Mouse (Mus musculus): ENCODE data around the gene Gm49396.
A peak's percentile ranks its signal among the peaks of the same experiment; 100 is the strongest.

The Gm49396 gene

DNA sequence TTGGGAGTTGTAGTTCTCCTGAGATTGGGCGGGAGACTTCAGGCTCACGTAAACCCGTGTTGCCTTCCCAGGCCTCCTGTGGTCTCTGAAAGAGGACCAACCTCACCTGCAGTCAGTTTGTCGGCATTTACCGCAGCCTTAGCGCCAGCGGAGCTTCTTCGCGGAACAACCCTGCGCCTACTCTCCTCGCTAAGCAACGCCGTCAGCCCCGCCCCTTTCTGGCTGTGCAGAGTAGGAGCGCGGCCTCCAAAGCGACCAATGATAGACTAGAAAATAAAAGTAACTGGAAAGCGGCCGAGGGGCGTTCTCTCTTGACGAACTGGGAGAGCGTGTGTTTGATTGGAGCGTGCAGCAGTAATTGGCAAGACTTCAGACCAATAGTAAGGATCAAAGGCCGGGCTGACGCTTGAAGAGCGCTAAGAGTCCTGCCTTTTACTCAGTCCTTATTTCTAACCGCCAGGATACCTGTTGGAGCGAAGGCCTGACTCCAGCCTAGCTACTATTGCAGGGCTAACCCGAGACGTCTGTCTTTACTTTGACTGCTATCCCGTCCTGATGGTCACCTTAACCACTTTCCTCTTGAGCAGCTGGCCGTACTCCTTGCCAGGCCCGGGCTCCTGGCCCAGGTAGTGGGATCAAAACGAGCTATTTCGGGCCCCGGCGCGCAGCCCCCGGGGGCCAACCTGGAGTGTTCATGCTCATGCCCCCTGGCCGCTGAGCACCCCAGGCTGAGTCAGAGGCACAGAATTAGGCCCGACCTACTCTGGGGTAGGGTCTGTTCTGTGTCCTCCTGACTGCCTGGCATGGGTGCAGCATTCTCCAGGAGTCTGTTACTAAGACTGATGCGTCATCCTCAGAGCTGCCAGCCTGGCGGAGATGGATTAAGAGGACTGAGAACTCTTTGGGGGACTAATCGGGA is 10.8 kb upstream of the Gm49396 start, which contains the start of the genes Hspb6 and Proser3:
Gene Hspb6, plus strand, starts transcription at position 77 of the 919 bp plus-strand sequence.
Gene Proser3, minus strand, starts transcription at position 198 of the 919 bp plus-strand sequence.
- DNase-seq (ENCODE audit: low spot score in 2 of 2) = peak; percentile 98 to 99

- DNase-seq (ENCODE audit: low spot score in 2 of 2) = peak; percentile 61 to 77
Measured at GRCm38 (mm10) chr7:30553021-30553589, 10.0 kb upstream of the Gm49396 start.

- DNase-seq (ENCODE audit: low spot score in 2 of 2) = no peak
Measured at GRCm38 (mm10) chr7:30553810-30554584, 9.1 kb upstream of the Gm49396 start.

DNA sequence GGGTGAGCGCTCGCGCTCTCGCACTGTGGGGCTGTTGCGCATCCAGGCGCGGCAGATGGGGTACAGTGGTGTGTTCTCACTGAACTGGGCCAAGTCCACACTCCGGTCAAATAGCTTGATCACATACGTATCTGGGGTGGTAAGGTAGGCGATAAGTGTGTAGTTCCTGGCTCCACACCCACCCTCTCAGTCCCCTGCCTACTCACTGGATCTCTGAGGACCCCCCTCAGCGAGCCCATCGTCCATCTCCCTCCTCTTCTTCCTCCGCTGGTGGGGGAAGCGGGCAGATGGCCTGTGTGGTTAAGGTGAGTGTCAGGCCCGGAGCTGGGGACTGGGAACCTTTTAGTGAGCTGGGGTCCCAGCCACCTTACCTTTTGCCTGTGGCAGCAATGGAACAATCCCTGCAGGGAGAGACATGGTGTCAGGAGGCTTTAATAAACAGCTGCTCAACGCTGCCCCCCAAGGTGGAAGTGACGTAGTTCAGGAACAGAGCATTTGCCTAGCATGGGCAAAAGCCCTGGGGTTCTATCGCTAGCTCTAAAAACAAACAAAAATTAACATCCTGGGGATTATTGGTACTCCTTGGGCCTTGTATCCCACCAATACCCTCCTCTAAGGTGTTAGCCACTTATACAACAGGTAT is 6.1 kb upstream of the Gm49396 start:
- no peak for DNase-seq (ENCODE audit: low spot score in 2 of 2)

GRCm38 (mm10) chr7:30557901-30558514 is 5.1 kb upstream of the Gm49396 start:
- no peak for DNase-seq (ENCODE audit: low spot score in 2 of 2)

- DNase-seq (ENCODE audit: low spot score in 2 of 2) = no peak
Measured at GRCm38 (mm10) chr7:30558656-30559442, 4.3 kb upstream of the Gm49396 start.

DNA sequence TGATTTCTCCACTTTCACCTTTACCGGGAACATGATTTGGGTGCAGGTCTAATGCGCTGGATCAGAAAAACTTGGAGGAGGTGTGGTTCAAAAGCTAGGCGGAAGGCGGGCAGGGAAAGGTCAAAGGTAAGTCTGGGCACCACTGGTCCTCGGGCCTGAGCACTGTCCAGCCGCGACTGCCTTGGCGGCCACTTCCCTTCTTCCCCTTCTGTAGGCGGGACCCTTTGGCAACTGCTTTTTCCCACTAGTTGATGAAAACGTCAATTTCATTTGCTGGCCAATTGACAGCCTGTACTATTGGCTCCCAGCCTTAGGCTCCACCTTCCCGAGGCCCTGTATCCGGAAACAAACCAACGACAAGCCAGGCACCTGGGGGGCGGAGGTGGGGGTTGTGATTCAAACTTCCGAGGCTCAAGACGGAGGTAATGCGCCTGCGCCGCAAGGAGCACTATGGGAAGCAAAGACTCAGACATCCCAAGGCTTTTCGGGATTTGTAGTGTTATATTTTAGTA is 3.6 kb upstream of the Gm49396 start, which contains the start of gene Lin37:
Gene Lin37, minus strand, starts transcription at position 396 of the 512 bp plus-strand sequence.
- DNase-seq (ENCODE audit: low spot score in 2 of 2) = peak; percentile 99

DNA sequence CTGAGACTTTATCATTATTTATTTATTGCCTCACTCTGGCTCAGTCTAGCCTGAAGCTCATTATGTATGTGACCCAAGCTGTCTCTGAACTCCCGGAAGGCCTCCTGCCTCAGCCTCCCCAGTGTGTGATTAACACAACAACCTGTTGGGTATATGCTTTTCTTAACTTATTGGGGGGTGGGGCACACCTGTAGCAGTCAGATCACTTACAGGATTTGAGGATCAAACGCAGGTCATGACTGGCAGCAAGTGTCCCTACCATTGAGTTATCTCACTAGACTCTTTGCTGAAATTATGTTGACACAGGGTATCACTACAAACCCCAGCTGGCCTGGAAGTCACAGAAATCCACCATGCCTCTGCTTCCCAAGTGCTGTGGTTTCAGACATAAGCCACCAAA is 2.8 kb upstream of the Gm49396 start:
- DNase-seq (ENCODE audit: low spot score in 2 of 2) = no peak

GRCm38 (mm10) chr7:30562526-30563116 is 523 bp upstream of the Gm49396 start:
- DNase-seq (ENCODE audit: low spot score in 2 of 2) = no peak

DNA sequence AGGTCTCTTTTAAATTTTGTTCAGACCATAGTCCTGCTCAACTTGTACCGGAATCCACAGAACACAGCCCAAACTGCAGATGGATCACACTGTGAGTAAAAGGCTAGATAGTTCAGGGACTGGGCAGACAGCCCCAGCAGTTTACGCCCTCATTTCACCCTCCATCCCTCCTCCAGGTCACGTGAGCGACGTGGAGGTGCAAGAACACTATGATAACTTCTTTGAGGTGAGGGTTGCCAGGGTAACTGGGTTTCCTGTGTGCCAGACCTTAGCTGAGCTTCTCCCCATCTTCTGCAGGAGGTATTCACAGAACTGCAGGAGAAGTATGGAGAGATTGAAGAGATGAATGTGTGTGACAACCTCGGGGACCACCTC is 749 bp downstream of the Gm49396 start:
- DNase-seq (ENCODE audit: low spot score in 2 of 2) = no peak

GRCm38 (mm10) chr7:30564970-30565571 is 1.9 kb downstream of the Gm49396 start, which contains the start of gene Igflr1:
Gene Igflr1 (plus strand): TSS chr7:30565427.
- no peak for DNase-seq (ENCODE audit: low spot score in 2 of 2)

DNA sequence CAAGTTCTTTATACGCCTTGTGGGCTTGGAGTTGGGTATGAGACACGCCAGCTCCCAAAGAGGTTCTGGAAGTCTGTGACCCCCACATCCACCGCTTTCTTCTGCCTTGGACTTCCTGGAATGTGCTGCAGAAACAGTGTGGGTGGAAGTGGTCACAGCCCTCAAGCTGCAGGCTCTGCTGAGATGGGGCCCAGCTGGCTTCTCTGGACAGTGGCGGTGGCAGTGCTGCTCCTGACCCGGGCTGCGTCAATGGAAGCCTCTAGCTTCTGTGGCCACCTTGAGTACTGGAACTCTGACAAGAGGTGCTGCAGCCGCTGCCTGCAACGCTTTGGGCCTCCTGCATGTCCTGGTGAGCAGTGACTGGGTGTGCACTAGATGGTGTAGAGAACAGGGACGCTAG is 2.9 kb downstream of the Gm49396 start:
- no peak for DNase-seq (ENCODE audit: low spot score in 2 of 2)

GRCm38 (mm10) chr7:30567555-30567954 is 4.4 kb downstream of the Gm49396 start:
- no peak for DNase-seq (ENCODE audit: low spot score in 2 of 2)

DNA sequence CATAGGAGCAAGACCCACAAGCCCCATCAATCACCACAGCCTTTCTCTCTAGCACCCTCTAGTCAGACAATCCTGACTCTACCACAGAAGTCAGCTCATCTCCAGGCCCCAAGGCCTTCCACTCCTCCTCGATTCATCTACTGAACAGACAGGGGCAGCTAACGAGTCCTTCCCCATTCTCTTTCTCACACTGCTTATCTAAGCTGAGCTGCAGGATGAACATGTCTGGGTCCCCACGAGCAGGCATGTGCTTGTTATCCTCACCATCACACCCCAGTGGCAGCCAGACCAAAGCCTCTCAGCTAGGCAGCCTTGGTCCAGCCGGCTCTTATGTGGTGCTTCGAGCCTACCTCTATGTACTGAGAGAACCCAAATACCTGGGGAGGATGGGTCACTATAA is 9.2 kb downstream of the Gm49396 start:
- DNase-seq (ENCODE audit: low spot score in 2 of 2) = no peak

DNA sequence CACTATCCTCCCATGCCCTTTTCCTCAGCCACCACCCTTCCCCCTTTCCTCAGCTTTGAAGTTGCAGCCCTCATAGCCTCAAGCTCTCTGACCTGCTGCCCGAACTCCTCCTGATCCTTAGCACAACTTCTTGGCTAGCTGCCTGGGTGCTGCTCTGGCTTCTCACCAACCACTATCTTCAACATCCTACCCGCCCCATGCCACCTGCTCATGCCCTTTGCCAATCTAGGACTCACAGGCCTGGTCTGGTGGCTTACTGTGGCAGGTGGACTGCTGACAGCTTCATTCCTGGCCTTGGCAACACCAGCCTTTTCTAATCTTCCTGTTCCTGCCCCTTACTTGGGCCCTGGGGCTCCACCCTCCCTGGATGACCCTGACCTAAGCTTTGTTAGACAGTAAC is 9.8 kb downstream of the Gm49396 start:
- DNase-seq (ENCODE audit: low spot score in 2 of 2) = peak; percentile 62 to 66

DNA sequence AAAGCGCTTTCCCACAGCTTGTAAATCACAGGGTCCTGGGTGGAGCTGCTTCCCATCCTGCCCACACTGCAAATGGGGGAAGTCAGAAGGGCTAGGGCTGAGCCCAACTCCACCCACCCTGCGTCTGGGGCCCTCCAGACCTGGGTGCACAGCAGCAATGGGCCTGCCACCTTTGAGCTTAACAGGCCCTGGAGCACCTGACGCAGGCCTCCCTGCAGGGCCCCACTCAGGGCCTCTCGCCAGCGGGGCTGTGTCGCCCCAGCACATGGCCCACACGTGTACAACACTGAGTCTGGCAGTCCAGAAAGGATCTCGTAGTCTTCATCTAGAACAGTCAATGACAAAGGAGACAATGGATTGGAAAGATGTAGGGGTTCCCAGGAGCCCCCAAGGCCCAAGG is 16.8 kb downstream of the Gm49396 start:
- no peak for DNase-seq (ENCODE audit: low spot score in 2 of 2)

DNA sequence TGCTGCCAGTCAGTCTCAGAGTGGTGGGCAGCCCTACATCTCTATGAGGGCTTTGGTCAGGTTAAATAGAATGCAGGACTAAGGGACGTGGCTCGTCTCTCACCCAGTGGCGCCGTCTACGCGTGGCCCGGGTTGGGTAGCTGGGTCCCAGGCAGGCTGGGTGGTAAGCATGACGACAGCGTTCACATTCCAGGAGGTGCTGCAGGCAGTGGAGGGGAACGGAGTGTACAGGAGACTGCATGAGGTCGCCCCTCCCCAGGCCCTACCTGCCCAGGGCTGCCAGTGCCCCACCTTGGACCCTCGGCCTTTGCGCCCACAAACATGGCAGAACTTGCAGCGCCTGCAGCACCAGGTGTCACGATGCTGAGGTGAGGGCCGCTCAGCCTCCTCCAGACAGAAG is 18.4 kb downstream of the Gm49396 start:
- DNase-seq (ENCODE audit: low spot score in 2 of 2) = no peak

DNA sequence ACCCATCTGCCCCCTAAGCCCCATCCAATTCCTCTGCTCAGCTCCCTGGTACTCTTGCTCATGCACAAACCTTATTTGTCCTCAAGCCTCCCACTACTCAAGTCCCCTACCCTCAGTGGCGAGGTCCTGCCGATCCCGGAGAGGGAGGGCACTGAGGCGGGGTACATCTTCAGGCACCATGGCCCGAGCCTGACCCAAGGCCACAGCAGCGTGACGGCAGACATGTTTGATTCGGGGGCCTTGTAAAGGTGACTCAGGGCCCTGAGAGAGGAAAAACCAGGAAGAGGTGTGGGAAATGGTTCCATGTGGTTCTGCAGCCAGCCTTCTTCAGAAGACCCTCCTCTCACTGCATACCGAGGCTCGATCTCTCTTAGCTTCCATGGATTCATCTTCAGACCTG is 21.2 kb downstream of the Gm49396 start:
- DNase-seq (ENCODE audit: low spot score in 2 of 2) = no peak

DNA sequence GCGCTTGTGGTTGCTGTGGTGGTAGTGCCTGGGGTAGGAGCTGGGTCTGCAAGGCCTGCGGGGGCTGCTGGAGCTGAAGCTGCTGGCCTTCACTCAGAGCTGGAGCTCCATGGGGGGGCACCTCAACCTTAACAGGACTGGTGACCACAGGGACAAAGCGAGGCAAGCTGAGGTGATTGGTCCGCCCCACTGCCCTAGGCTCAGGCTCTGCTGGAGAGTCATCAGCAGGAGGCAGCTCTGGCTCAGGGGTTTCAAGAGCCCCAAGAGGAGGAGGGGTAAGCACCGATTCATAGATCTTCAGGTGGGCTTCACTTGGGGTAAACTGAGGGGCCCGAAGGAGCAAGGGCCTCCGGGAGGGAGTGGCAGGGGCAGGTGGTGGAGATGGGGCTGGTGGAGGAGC is 22.0 kb downstream of the Gm49396 start:
- no peak for DNase-seq (ENCODE audit: low spot score in 2 of 2)
